Mouse (Mus musculus) gastrocnemius, postnatal 36 days (tissue): ENCODE measurements at regions not wholly inside any gene's neighbourhood (a gene's known extent, or its start where the extent isn't known, plus 50 kb on each side); places are given as distances from the start of the nearest gene placed in this dataset.
"Not testable (repeated sequence)": the region's sequence is repeated elsewhere in the genome, so short reads cannot be mapped to it uniquely, and the experiment has no call there.

Experiments
- DNase-seq, 2 experiments: peaks; one replicate each; pipeline ENCODE4 v3.0.0; 2022
- intact Hi-C: fragments of 180-260 bp; cut with DNase I; formaldehyde crosslinking; loops from one replicate; pipeline ENCODE4 v1.15.1; 2025

DNA sequence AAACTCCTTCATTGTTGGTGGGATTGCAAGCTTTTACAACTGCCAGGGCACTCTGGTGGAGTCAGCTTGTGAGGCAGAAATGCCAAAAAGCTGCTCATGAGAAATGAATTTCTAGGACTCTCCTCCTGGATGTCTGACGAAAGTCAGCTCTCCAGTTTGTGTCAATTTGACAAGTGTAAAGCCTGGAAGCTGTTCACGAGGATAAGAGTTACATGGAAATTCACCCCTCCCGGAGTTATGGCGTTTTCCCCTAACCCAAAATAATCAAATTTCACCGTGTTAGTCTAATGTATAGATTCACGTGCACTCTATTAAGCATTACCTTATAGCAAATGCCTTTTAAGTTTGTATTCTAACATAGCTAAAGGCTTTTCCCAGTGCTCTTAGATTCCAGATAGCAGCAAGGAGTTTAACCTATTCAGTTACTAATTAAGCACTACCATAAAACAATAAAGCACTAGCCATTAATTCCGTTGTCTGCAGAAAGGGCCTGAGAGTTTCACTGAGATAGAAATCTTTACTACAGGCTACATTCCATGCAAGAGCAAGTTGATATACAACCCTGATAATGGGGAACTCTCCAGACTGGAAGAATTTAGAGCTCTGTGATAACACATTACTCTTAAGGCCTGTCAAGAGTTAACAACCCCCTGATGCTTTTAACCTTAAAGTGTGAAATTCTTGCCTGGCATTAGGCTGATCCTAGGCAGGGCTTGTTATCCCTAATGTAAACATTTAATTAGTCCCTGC, 51.9 kb upstream of the Gm8298 start:
- not testable (repeated sequence) for DNase-seq
- intact Hi-C loops: loop anchor here (1.0 kb wide), 1 partner anchor 26 kb away; no protein-coding TSS in a partner anchor
